Mouse (Mus musculus) cerebellum, postnatal 10 days (tissue): ENCODE measurements at regions not wholly inside any gene's neighbourhood (a gene's known extent, or its start where the extent isn't known, plus 50 kb on each side); places are given as distances from the start of the nearest gene placed in this dataset.

ENCODE experiments used
- DNase-seq, 2 experiments: peaks; one replicate each; pipeline ENCODE4 v3.0.0; 2021; ENCODE audit warnings: mixed read lengths in 2 of 2

GRCm38 (mm10) chr1:13834860-13835840 is 2258.0 kb downstream of the 4930444P10Rik start:
- no peak for DNase-seq

DNA sequence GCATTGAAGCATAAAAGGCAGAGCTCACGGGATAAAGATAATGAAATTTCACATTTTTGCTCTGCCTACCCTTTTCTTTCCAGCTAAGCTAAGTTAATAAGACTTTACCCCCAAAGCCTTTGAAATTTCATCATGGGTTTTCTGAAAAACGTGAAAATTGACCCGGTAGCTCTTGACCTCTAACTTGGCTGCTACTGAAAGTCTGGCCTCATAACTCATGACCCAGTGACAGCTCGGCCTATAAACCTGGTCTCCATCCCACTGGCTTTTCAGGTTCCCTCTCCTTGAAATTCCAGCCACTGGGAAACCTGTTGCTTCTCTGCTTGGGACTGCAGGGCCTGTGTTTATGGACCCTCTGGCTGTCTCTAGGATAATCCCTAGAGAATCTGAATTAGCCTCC is 2285.3 kb downstream of the 4930444P10Rik start:
- DNase-seq = no peak

DNA sequence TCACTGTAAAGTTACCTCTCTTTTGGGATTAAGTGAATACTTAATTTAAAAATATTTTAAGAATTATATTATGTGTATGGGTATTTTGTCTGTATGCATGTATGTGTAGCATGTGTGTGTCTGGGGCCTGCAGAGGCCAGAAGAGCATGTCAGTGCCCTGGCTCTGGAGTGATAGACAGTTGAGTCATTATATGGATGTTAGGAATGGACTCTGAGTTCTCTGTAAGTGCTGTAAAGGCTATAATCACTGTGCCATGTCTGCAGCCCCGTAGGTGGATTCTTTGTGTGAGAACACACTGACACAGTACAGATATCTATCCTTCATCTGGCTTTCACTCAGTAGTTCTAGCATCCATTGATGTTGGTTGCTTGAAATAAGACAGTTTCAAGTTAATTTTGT is 2292.7 kb downstream of the 4930444P10Rik start:
- DNase-seq = no peak

DNA sequence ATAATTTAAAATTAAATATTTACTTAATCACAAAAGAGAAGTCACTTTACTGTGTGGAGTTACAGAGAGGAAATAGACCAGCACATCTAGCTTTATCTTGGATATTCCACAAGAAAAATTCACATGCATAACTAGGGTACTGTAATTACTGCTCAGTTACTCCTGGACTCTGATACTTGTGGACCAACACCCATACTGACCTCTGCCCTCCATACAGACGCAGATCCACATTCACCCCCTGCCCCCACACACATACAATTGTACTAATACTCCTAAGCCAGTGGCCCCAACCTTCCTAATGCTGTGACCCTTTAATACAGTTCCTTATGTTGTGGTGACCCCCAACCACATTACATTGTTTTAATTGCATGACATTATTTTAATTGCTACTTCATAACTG is 2294.3 kb downstream of the 4930444P10Rik start:
- DNase-seq = no peak

- no peak for DNase-seq
These were observed 2297.9 kb downstream of the 4930444P10Rik start for GRCm38 (mm10) chr1:13795196-13795595.

DNA sequence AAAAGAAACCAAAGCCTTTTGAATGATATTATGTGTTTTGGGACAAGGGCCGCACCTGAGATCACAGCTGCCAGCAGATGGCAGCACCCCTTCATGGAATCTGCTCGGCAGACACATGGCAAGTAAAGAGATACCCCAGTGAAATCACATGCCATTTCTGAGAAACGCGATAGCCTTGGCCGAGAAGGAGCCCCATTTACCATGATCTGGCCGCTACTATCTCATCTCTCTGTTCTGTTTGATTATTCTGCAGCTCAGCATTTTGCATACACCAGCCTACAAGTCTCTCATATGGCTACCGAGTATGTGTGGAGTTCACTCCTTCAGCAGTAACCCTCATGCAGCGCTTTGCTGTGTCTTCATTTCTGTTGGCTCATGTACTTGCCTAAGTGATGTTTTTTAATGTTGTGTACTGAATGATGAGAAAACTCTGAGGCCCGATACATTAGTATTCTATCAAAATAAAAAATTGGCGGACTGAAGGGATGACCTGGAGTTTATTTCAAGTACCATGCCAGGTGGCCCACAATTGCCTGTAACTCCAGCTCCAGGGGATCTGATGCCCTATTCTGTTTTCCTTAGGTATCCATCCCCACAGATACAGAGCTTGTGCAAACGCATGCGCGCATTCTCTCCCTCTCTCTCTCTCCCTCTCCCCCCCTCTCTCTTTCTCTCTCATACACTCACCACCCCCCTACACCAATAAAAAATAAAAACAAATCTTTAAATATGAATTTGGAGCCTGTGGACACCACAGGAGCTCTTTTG is 2303.6 kb downstream of the 4930444P10Rik start:
- DNase-seq = peak; percentile 91 to 92

DNA sequence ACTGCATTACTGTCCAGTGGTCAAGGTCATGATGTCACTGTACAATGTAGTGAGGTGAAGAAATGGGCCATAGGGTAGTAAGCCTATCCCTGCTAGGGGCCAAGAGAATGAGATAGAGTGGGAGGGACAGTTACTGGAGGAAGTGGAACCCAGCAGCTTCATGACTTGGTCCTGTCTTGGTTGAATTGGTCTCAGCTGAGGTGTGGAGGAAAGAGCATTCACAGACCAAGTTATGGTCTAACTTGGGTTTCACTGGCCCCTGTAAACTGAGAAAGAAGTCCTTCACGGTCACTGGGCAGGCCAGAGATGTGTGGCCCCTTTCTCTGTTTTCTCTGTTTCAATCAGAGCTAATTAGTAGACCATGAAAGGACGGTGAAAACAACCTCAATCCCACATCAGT is 2306.1 kb downstream of the 4930444P10Rik start:
- no peak for DNase-seq

GRCm38 (mm10) chr1:13784396-13784795 is 2308.7 kb downstream of the 4930444P10Rik start:
- DNase-seq = peak; percentile 62 to 79

DNA sequence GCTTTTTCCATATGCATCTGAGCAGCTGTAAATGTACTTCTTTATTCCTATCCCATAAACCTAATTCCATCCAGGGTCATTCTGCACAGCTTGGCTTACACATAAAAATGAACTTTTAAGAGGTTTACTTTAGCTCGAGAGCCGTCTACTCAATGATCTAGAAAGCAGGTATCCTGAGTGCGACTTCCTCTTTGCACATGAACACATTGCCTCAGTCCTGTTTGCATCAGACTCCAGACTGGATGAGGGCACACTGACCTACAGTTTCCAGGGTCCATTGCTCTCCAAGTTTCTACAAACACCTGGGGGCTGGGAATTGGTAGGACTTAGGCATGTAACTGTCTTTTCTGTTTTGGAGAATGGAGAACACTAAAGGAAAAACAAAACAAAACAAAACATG is 2310.5 kb downstream of the 4930444P10Rik start:
- no peak for DNase-seq

DNA sequence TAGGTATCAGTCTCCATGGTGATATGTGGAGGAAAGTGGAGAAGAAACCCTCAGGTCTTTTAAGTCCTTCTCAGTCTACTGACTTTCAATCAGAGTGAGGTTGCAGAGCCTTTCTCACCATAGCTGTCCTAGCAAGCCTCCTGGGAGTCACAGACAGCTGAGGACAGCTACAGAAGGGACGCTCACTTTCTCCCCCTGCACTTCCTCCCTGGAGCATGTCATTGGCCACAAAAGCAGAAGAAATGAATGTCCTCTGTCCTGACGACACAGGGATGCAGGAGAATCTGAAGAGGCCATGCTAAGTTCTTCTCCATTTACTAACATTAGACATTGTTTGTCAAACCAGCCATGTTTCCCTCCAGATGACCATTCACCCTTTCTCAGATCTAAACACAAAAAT is 2321.0 kb downstream of the 4930444P10Rik start:
- no peak for DNase-seq

- DNase-seq = no peak
These were observed 2322.1 kb downstream of the 4930444P10Rik start for GRCm38 (mm10) chr1:13771014-13771463.

DNA sequence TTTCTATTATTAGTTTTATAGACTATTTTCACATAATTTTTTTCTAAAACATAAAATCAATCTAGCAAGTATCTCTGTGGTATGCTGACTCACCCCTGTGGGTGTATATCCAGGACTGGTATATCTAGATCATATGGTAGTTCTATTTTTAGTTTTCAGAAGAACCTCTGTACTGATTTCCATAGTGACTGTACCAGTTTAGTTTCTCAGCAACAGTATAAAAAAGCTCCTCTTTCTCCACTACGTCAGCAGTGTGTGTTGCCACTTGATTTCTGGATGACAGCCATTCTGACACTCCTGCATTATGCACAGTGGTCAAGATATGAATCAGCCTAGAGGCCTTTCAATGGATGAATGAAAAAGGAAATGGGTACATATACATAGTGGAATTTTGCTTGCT is 2338.6 kb downstream of the A830018L16Rik start:
- DNase-seq = no peak

DNA sequence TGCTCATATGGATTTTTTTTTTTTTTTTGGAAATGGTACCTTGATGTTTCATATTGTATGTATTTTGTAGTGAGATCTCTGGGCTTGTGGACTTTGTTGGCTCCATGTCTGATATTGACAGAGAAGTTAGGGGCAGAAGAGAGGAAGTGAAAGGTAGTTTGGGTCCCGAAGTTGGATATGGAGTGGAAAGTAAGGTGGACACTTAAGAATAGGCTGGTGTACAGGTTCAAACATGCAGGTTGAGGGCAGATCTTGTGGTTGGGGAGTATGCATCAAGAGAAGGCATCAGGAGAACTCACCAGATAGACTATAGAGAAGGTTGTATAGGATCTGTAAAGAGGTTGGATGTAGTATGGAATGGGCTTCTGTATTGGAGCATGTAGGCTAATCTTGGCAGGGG is 2337.5 kb downstream of the A830018L16Rik start:
- no peak for DNase-seq
